Mouse (Mus musculus): ENCODE measurements around the gene Lrrc31.
A peak's percentile ranks its signal among the peaks of the same experiment; 100 is the strongest.

The Lrrc31 gene

DNA sequence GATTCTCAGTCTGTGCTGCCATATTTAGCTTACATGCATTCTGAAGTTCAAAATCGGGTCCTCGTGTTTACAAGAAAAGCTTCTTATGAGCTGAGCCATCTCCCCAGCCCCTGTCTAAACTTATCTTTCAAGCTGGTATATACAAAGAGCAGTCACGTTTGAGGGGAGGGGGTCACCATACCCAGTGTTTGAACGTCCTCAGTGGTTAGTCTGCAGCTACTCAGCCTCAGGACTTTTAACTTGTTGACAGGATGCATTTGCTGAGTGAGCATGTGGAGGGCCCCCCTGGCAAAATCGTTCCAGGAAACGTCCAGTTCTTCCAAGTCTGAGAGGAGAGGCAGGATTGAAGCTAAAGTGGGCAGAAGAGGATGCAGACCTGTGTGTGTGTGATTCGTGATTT, 8.7 kb downstream of the Lrrc31 start:
- DNase-seq (ENCODE audit: low spot score), result no peak

DNA sequence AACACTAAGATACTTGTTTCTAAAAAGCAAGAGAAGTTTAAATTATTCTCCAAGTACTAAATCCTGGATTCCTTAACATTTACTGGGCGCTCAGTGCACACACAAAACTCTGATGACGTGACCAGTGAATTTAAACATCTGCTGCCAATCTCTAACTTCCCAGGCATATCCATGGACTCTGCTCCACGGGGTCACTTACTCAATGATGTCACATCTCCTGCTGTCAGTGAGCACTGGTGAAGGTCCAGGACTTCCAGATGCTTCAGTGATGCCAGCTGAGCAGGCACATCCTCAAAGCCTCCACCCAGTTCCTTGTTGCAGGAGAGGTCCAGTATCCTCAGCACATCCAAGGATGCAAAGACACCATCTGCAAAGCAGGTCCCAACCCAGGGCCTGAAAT, 12.4 kb downstream of the Lrrc31 start:
- DNase-seq (ENCODE audit: low spot score), result no peak

- DNase-seq (ENCODE audit: low spot score), result no peak
Observed at GRCm38 (mm10) chr3:30683190-30683589, 16.5 kb downstream of the Lrrc31 start.

DNA sequence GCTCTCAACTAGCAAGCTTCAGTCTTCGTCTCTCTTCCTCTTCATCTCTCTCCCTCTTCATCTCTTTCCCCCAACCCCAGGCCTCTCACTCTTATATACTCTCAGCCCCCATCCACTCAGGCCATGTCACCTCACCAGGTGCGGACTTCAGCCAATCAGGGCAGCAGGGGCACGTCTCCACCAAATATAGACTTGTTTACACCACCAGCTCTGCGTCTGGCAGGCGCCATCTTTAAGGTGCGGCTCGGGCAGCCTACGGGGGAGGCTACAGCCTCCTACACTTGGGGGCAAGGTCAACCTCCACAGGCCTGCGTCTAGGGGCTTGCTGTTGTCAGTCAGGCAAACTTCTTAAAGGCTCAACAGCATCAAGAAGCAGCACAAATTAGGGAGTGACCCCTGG, 41.2 kb downstream of the Lrrc31 start:
- DNase-seq (ENCODE audit: low spot score), result no peak

DNA sequence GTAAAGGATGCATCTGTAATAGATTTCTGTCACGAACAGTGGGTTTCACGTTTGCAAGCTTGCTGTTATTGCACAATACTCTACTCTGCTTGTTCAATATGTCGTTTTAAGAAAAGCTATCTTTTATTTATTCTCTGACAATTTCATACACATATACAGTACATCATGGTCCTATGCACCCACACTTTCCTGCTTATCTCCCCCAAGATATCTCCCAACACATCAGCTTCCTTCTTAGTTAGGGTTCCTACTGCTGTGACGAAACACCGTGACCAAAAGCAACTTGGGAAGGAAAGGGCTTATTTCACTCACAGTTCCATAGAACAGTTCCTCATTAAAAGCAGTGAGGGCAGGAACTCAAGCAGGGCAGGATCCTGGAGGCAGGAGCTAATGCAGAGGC, 43.7 kb downstream of the Lrrc31 start:
- DNase-seq (ENCODE audit: low spot score), result no peak

DNA sequence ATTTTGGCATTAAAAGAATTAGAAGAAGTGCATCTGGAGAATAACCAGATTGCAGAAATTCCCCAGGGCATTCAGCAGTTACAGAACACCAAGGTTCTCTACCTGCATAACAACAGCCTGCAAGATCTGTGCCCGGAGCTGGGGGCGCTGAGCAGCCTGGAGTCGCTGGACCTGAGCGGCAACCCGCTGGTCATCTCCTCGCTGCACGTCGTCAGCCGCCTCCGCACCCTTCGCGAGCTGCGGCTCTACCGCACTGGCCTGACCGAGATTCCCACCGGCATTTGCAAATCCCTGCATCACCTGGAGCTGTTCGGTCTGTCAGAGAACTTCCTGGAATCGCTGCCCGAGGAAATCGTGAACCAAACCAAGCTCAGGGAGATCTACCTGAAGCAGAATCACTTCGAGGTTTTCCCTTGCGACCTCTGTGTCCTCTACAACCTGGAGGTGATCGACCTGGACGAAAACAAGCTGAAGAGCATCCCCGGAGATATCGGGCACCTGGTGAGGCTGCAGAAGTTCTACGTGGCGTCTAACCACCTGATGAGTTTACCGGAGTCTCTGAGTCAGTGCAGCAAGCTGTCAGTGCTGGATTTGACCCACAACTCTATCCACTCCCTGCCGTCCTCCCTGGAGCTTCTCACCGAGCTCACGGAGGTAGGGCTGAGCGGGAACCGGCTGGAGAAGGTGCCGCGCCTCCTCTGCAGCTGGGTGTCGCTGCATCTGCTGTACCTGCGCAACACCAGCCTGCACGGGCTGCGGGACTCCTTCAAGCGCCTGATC, 49.4 kb downstream of the Lrrc31 start:
- DNase-seq (ENCODE audit: low spot score), result peak; percentile 27

- no peak for DNase-seq (ENCODE audit: low spot score)
Observed at GRCm38 (mm10) chr3:30648466-30648865, 51.2 kb downstream of the Lrrc31 start.

DNA sequence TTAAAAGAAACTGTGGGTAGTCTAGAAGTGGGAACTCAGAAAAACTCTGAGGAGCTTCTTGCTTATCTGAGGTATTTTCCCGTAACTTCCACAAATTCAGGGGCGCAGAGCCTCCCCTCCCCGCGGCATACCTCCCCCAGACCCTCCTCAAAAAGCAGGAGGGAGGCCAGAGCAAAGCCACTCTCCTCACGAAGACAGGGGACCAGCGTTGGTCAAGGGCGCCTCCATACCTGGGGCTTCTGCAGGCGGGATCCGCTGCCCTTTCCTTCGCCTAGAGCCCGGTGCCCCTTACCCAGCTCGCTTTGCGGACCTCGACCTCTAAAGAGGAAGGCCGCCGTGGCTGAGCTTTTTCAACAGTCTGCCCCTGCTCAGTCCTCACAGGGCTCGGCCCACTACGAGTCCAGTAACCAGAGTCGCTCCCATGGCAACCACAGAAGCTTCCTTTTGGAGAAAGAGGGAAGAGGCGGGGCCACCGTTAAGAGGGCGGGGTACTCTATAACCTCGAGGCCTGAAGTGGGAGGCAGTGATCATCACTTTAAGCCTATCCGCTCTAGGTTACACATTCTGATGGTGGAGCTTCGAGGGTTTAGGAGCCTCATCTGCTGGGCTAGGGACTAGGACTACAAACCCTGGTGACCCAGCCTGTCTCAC, 52.1 kb downstream of the Lrrc31 start, which contains the start of gene Lrrc34:
TSS of gene Lrrc34 (minus strand) at position 430 of the 651 bp plus-strand sequence.
- DNase-seq (ENCODE audit: low spot score), result peak; percentile 55

GRCm38 (mm10) chr3:30646761-30647160, 52.9 kb downstream of the Lrrc31 start:
- no peak for DNase-seq (ENCODE audit: low spot score)

DNA sequence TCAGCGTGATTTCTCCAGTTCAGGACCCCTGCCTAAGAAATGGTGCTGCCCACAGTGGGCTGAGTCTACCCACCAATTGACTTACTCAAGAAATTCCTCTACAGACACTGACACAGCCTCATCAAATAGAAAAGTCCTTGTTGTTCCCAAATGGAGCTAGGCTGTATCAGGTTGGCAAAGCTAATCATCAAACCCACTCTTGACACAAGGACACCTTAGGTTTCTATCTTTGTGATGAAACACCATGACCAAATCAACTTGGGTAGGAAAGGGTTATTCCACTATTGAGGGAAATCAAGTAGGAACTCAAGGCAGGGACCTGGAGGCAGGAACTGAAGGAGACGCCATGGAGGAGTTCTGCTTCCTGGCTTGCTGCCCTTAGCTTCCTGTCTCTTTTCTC, 55.4 kb downstream of the Lrrc31 start, which contains the start of gene Lrriq4:
TSS of gene Lrriq4 (plus strand) at position 301 of the 400 bp plus-strand sequence.
- DNase-seq (ENCODE audit: low spot score), result no peak

DNA sequence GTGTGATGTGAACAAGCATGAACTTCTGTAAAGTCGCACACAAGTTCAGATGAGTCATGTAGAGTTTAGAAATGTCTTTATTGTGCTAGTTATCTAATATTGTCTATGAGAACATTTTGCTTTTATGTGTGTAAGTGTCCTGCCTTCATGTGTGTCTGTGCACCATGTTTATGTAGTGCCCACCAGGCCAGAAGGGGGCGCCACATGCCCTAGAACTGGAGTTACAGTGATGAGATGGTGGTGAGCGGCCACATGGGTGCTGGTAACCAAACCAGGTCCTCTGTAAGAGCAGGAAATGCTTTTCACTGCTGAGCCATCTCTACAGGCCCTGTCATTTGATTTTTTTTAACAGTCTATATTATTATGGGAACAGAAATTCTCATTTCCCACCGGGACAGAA, 64.0 kb downstream of the Lrrc31 start:
- no peak for DNase-seq (ENCODE audit: low spot score)

GRCm38 (mm10) chr3:30633681-30634080, 66.0 kb downstream of the Lrrc31 start:
- DNase-seq (ENCODE audit: low spot score), result no peak
